Mouse (Mus musculus) testis, postnatal 10 days (tissue): ENCODE data around the gene Zfp213.

Experiments
- DNase-seq: peaks from one replicate; pipeline ENCODE4 v3.0.0; 2021; ENCODE audit warnings: low spot score

Gene Zfp213

GRCm38 (mm10) chr17:23572059-23572458, 8.0 kb upstream of the Zfp213 start:
- DNase-seq: no peak

GRCm38 (mm10) chr17:23571084-23571483, 7.0 kb upstream of the Zfp213 start:
- DNase-seq: no peak

- peak; percentile 70 for DNase-seq
Observed at GRCm38 (mm10) chr17:23570017-23570416, 6.0 kb upstream of the Zfp213 start.

GRCm38 (mm10) chr17:23568370-23568769, 4.3 kb upstream of the Zfp213 start:
- no peak for DNase-seq

- DNase-seq: no peak
Observed at GRCm38 (mm10) chr17:23566787-23567186, 2.7 kb upstream of the Zfp213 start.

GRCm38 (mm10) chr17:23564368-23564715, 304 bp upstream of the Zfp213 start:
- no peak for DNase-seq

GRCm38 (mm10) chr17:23559767-23560166, 4.3 kb downstream of the Zfp213 start:
- DNase-seq: peak; percentile 82

- no peak for DNase-seq
Observed at GRCm38 (mm10) chr17:23555243-23555916, 8.7 kb downstream of the Zfp213 start.

GRCm38 (mm10) chr17:23554321-23554720, 9.7 kb downstream of the Zfp213 start:
- no peak for DNase-seq

GRCm38 (mm10) chr17:23553634-23554120, 10.4 kb downstream of the Zfp213 start:
- DNase-seq: no peak

GRCm38 (mm10) chr17:23552896-23553633, 11.0 kb downstream of the Zfp213 start:
- no peak for DNase-seq

GRCm38 (mm10) chr17:23551963-23552362, 12.1 kb downstream of the Zfp213 start:
- no peak for DNase-seq

GRCm38 (mm10) chr17:23551416-23551815, 12.6 kb downstream of the Zfp213 start:
- DNase-seq: no peak

- peak; percentile 44 for DNase-seq
Observed at GRCm38 (mm10) chr17:23550856-23551255, 13.2 kb downstream of the Zfp213 start.

- peak; percentile 90 for DNase-seq
Observed at GRCm38 (mm10) chr17:23550188-23550791, 13.7 kb downstream of the Zfp213 start.

- no peak for DNase-seq
Observed at GRCm38 (mm10) chr17:23549441-23549840, 14.6 kb downstream of the Zfp213 start.

- peak; percentile 71 for DNase-seq
Observed at GRCm38 (mm10) chr17:23548615-23549014, 15.4 kb downstream of the Zfp213 start.

- DNase-seq: no peak
Observed at GRCm38 (mm10) chr17:23547681-23548443, 16.2 kb downstream of the Zfp213 start.

GRCm38 (mm10) chr17:23546702-23547505, 17.1 kb downstream of the Zfp213 start:
- peak; percentile 82 for DNase-seq

GRCm38 (mm10) chr17:23546333-23546701, 17.7 kb downstream of the Zfp213 start:
- DNase-seq: peak; percentile 78

GRCm38 (mm10) chr17:23545841-23546240, 18.2 kb downstream of the Zfp213 start:
- DNase-seq: peak; percentile 37
